Mouse (Mus musculus): ENCODE results near the gene Rnf128.

- TF ChIP-seq CTCF (IDR thresholded peaks at IDR 0.05; ENCODE audit: low read depth) (no peak), EP300 (IDR thresholded peaks at IDR 0.05; ENCODE audit: low read depth) (no peak)
These were observed 76.6 kb downstream of the Rnf128 start for GRCm38 (mm10) chrX:139639744-139640143.
